Mouse (Mus musculus) thymus, adult 2 months (tissue): ENCODE data around the gene Opn1sw.

Experiments used
- CTCF ChIP-seq: fragments of 200-500 bp; IDR thresholded peaks from 2 replicates; pipeline ENCODE4 v1.5.1; 2012; ENCODE audit warnings: mild to moderate bottlenecking, control low read depth, low read length, moderate library complexity, borderline replicate concordance; ENCODE audit not compliant: control insufficient read depth, poor library complexity, insufficient read depth; ENCODE audit errors: extremely low read depth
- POLR2A ChIP-seq: fragments of 200-500 bp; IDR thresholded peaks from 2 replicates; pipeline ENCODE4 v1.6.1; 2012; ENCODE audit warnings: mild to moderate bottlenecking, low read length, control low read depth, moderate library complexity; ENCODE audit not compliant: control insufficient read depth, poor library complexity, insufficient read depth; ENCODE audit errors: extremely low read depth

DNA sequence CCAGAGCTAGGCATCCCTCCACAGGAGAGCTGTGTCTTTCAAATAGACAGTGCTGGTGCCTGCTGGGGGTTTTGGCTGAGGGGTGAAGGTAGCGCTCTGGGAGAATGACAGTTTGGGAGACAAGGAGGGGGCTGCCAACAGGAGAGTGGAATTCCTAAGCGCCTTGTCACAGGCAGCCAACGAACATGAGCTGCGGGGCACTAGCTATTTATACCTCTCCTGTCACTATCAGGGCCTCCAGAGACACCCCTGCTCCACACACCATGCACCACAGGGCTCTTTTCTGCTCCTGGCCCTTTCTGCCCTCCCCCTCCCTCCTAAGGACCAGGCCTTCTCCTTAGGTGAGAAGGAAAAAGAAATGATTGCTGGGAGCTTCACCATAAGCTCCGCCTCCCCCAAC, 43.2 kb upstream of the Opn1sw start:
- TF ChIP-seq CTCF = no peak
- TF ChIP-seq POLR2A = no peak
